Mouse (Mus musculus): ENCODE results near the gene Gbp3. TPM values are rescaled to one million over a fixed set of nuclear protein-coding genes. Genes with fewer than 3 reads are reported as not detected.
"Not testable (repeated sequence)": the region's sequence is repeated elsewhere in the genome, so short reads cannot be mapped to it uniquely, and the experiment has no call there.

Gene Gbp3
- 17.4 and 19.5 TPM in 2 replicates for polyA plus RNA-seq (2015; fragmentation: Nextera tagmentation; extraction: Ambion mirVana)

- peak; percentile 30 for DNase-seq (ENCODE audit: low spot score)
These were observed at the start of gene Gbp3 for GRCm38 (mm10) chr3:142559632-142560228. Gene Gbp3, plus strand, starts transcription at chr3:142560026.

GRCm38 (mm10) chr3:142528116-142528515 is 31.7 kb upstream of the Gbp3 start:
- no peak for DNase-seq (ENCODE audit: low spot score)

- DNase-seq (ENCODE audit: low spot score): no peak
These were observed 30.2 kb upstream of the Gbp3 start for GRCm38 (mm10) chr3:142529597-142529996.

- peak; percentile 79 for DNase-seq (ENCODE audit: low spot score)
These were observed 29.5 kb upstream of the Gbp3 start, which contains the start of gene Gbp7 for GRCm38 (mm10) chr3:142530087-142530953. Gene Gbp7, plus strand, starts transcription at chr3:142530342.

GRCm38 (mm10) chr3:142531595-142531994 is 28.2 kb upstream of the Gbp3 start:
- DNase-seq (ENCODE audit: low spot score): no peak

- no peak for DNase-seq (ENCODE audit: low spot score)
These were observed 26.6 kb upstream of the Gbp3 start for GRCm38 (mm10) chr3:142533185-142533584.

- DNase-seq (ENCODE audit: low spot score): no peak
These were observed 24.2 kb upstream of the Gbp3 start for GRCm38 (mm10) chr3:142535667-142536066.

GRCm38 (mm10) chr3:142541391-142541790 is 18.4 kb upstream of the Gbp3 start:
- DNase-seq (ENCODE audit: low spot score): no peak

- not testable (repeated sequence) for DNase-seq (ENCODE audit: low spot score)
These were observed 17.1 kb upstream of the Gbp3 start for GRCm38 (mm10) chr3:142542776-142543175.

GRCm38 (mm10) chr3:142546690-142547089 is 13.1 kb upstream of the Gbp3 start:
- no peak for DNase-seq (ENCODE audit: low spot score)

GRCm38 (mm10) chr3:142550052-142550676 is 9.7 kb upstream of the Gbp3 start:
- DNase-seq (ENCODE audit: low spot score): no peak

GRCm38 (mm10) chr3:142554601-142555000 is 5.2 kb upstream of the Gbp3 start:
- no peak for DNase-seq (ENCODE audit: low spot score)

GRCm38 (mm10) chr3:142555623-142556022 is 4.2 kb upstream of the Gbp3 start:
- DNase-seq (ENCODE audit: low spot score): no peak

GRCm38 (mm10) chr3:142560296-142560948 is 596 bp downstream of the Gbp3 start:
- DNase-seq (ENCODE audit: low spot score): peak; percentile 92

- DNase-seq (ENCODE audit: low spot score): no peak
These were observed 1.3 kb downstream of the Gbp3 start for GRCm38 (mm10) chr3:142561045-142561646.

- no peak for DNase-seq (ENCODE audit: low spot score)
These were observed 1.8 kb downstream of the Gbp3 start for GRCm38 (mm10) chr3:142561666-142562065.

GRCm38 (mm10) chr3:142567490-142567889 is 7.7 kb downstream of the Gbp3 start:
- DNase-seq (ENCODE audit: low spot score): not testable (repeated sequence)

- DNase-seq (ENCODE audit: low spot score): no peak
These were observed 10.9 kb downstream of the Gbp3 start for GRCm38 (mm10) chr3:142570738-142571137.

- no peak for DNase-seq (ENCODE audit: low spot score)
These were observed 17.3 kb downstream of the Gbp3 start for GRCm38 (mm10) chr3:142577108-142577507.

GRCm38 (mm10) chr3:142578342-142578741 is 18.5 kb downstream of the Gbp3 start:
- no peak for DNase-seq (ENCODE audit: low spot score)

- DNase-seq (ENCODE audit: low spot score): no peak
These were observed 23.2 kb downstream of the Gbp3 start for GRCm38 (mm10) chr3:142583067-142583466.

Data from thymus, postnatal 0 days (tissue).